Mouse (Mus musculus) kidney, adult 2 months (tissue): ENCODE data around the gene Sowahc.

Experiments used
- CTCF ChIP-seq: fragments of 200-500 bp; conservative IDR thresholded peaks from 2 replicates; pipeline ENCODE4 v1.5.1; 2011; ENCODE audit warnings: low read depth, mild to moderate bottlenecking, control low read depth, low read length, moderate library complexity, mixed read lengths; ENCODE audit not compliant: insufficient read depth, insufficient read length
- POLR2A ChIP-seq: fragments of 200-500 bp; IDR thresholded peaks from one replicate; pipeline ENCODE4 v1.6.1; 2011; ENCODE audit warnings: low read depth, low read length, control low read depth

DNA sequence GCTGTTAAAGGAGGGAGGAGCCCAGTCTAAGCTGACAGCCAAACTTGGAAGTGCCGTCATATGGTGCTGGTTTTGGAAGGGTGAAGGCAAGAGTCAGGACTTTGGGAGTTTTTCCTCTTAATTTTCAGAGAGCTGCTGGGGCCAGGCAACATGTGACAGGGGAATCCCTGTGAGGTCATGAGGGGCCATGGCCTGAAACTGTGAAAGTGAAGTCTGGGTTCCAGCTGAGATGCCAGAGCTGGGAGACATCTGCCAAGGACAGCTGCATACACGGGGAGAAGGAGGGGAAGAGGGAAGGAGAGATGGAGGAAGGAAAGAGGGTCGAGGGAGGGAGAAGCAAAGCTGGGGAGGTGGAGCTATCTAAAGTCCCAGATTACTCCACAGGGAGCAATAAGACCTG is 16.0 kb downstream of the Sowahc start:
- TF ChIP-seq CTCF (no peak), POLR2A (no peak)
